Mouse (Mus musculus) forebrain, embryonic 16.5 days (tissue): ENCODE data around the gene Adam12. TPM values are rescaled to one million over a fixed set of nuclear protein-coding genes. Genes with fewer than 3 reads are reported as not detected.

Experiments
- ATAC-seq: fragments of 200-750 bp; cut with Nextera tagmentation; 2 replicates; pipeline ENCODE4 v1.8.0; 2017; ENCODE audit warnings: mild to moderate bottlenecking, moderate library complexity
- H3K27ac ChIP-seq: fragments of 300-500 bp; sonication (generic); 2 replicates; pipeline ENCODE4 v1.5.1; 2014; ENCODE audit warnings: low read length, control low read depth
- H3K27me3 ChIP-seq: fragments of 300-500 bp; sonication (generic); replicated peaks from 2 replicates; pipeline ENCODE4 v1.6.1; 2014; ENCODE audit warnings: low read length; ENCODE audit not compliant: control insufficient read depth, insufficient read depth
- H3K36me3 ChIP-seq: fragments of 300-500 bp; sonication (generic); 2 replicates; pipeline ENCODE4 v1.6.1; 2014; ENCODE audit not compliant: control insufficient read depth, insufficient read depth
- H3K4me1 ChIP-seq: fragments of 300-500 bp; sonication (generic); replicated peaks from 2 replicates; pipeline ENCODE4 v1.6.1; 2014; ENCODE audit warnings: low read length; ENCODE audit not compliant: control insufficient read depth, insufficient read depth
- H3K4me2 ChIP-seq: fragments of 300-500 bp; sonication (generic); 2 replicates; pipeline ENCODE4 v1.6.1; 2014; ENCODE audit warnings: mild to moderate bottlenecking, low read length, control low read depth
- H3K4me3 ChIP-seq: fragments of 300-500 bp; sonication (generic); replicated peaks from 2 replicates; pipeline ENCODE4 v1.5.1; 2014; ENCODE audit warnings: mild to moderate bottlenecking, low read length, control low read depth
- H3K9ac ChIP-seq: fragments of 300-500 bp; sonication (generic); replicated peaks from 2 replicates; pipeline ENCODE4 v1.6.1; 2014; ENCODE audit warnings: low read depth, low read length, control low read depth
- H3K9me3 ChIP-seq: fragments of 300-500 bp; sonication (generic); 2 replicates; pipeline ENCODE4 v1.6.1; 2016; ENCODE audit warnings: low read length; ENCODE audit not compliant: control insufficient read depth
- WGBS: fragments of 180-500 bp; shearing (Covaris S2); extraction: QIAGEN DNeasy Blood & Tissue Kit; methylation state at CpG from one replicate; pipeline ENCODE4 v1.1.7; 2014; 5-methylcytosine and 5-hydroxymethylcytosine counted together
- polyA plus RNA-seq: library from polyadenylated mRNA; unstranded; fragments of >200 nt; fragmentation: Nextera tagmentation; extraction: Ambion mirVana; gene quantifications from 2 replicates; pipeline ENCODE4 v1.2.1, GENCODE M21; 2015

Adam12 gene
- polyA plus RNA-seq, 1 experiment from 2014 or later, result 2.2 TPM

DNA sequence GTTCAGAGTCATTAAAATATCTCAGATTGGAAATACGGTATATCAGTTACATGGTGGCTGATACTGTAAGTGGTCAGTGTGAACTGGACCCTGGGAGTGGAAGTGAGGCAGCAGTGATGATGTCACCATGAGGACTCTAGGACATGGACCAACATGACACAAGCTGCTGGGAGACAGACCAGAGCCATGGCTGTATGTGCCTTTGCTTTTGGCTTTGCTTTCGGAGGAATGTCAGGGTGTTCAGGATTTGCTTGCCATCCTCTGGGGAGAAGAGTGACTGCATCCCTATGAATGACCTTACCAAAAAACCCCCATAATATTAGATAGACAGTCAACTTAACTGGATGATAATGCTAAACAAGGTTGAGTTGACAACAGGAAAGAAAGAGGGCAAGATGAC is 85.1 kb downstream of the Adam12 start:
- Histone ChIP-seq H3K4me1 (no peaks in the 10 kb centered on the region), H3K4me3 (no peak overlapping the region), H3K9me3 (no peaks in the 10 kb centered on the region), H3K27me3 (no peaks in the 10 kb centered on the region), H3K4me2 (no peak overlapping the region), H3K27ac (no peak overlapping the region), H3K9ac (no peak overlapping the region), H3K36me3 (no peaks in the 10 kb centered on the region)
- WGBS, result 99% methylated on average over 2 of the region's 2 CpGs
- no peak for ATAC-seq

DNA sequence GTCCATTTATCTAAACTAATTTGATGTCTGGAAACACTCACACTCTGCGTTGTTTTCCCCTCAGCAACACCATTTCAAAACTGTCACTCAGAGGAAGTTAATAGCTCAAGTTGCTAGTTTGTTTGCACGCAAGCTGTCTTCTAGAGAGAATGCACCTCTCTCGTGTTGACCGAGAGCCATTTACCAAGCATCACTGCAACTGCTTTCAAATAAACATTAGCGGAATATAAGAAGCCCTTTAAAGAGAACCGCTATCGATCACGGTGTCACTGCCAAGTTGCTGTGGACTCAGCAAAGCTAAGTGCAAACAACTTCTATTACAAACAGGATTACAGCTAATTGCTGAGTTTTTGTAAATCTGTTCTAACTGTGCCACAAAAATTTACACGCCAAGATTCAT is 87.8 kb downstream of the Adam12 start:
- H3K9me3 ChIP-seq, result no peaks in the 10 kb centered on the region
- no peak for ATAC-seq
- H3K9ac ChIP-seq, result no peak overlapping the region
- no peak overlapping the region for H3K4me2 ChIP-seq
- 44% methylated on average over 9 of the region's 9 CpGs for WGBS
- H3K36me3 ChIP-seq, result no peaks in the 10 kb centered on the region
- no peak overlapping the region for H3K4me3 ChIP-seq
- no peak overlapping the region for H3K27ac ChIP-seq
- no peaks in the 10 kb centered on the region for H3K4me1 ChIP-seq
- no peaks in the 10 kb centered on the region for H3K27me3 ChIP-seq

DNA sequence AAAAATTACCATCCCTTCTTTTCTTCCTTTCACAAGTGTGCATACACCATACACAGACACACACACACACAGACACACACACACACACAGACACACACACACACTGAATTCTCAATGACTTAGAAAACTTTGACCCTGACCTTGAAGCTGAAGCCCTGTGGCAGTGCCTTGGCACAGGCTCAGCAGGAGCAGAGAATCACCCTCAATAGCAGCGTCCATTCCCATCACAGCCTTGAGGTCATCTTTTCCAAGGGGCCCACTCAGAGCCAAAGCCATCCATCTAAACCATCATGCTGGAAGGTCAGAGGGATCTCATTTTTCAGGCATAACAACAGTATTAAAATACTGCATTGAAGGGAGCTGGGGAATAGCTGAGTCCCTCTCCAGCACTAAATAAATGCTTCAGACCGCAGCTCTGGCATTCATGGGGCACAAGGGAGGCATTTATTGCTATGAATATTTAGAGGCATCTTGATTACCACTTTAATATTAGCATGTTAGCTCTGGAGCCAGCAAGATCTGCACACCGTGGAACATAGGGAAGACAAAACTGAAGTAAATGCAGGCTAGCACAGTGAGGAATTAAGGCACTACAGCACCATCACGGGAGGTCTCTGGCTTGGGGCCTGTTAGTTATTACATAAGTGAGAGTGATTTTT is 92.5 kb downstream of the Adam12 start:
- H3K36me3 ChIP-seq, result no peaks in the 10 kb centered on the region
- no peaks in the 10 kb centered on the region for H3K9me3 ChIP-seq
- no peak overlapping the region for H3K27ac ChIP-seq
- H3K4me2 ChIP-seq, result no peak overlapping the region
- ATAC-seq, result no peak
- WGBS, result 80% methylated on average over 4 of the region's 4 CpGs
- no peaks in the 10 kb centered on the region for H3K4me1 ChIP-seq
- no peaks in the 10 kb centered on the region for H3K27me3 ChIP-seq
- H3K4me3 ChIP-seq, result no peak overlapping the region
- H3K9ac ChIP-seq, result no peak overlapping the region

DNA sequence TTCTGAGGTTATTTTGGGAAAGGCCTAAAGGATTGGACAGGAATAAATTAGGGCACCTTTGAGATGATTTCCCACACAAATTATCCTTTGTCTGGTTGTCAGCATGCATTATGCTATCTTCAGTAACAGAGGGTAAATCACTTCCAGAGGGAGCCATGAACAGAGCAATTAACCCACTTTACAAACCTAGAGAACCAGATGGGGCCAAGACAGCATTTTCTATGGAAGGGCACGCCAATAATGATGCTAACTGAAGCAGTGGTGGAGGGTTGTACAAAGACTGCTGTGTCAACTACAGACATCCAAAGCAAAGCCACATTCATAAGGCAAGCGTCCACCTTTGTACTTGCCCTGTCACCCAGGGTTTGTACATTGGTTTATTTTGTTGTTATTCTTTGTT is 99.6 kb downstream of the Adam12 start:
- H3K4me3 ChIP-seq, result no peak overlapping the region
- H3K9ac ChIP-seq, result no peak overlapping the region
- H3K36me3 ChIP-seq, result no peaks in the 10 kb centered on the region
- H3K27me3 ChIP-seq, result no peaks in the 10 kb centered on the region
- no peak overlapping the region for H3K4me2 ChIP-seq
- peaks cover 7% of the 10 kb centered on the region; the same call in 1 of the 2 replicates for H3K4me1 ChIP-seq
- no peaks in the 10 kb centered on the region for H3K9me3 ChIP-seq
- no peak overlapping the region for H3K27ac ChIP-seq
- WGBS, result 11% methylated on average over 2 of the region's 2 CpGs
- no peak for ATAC-seq

DNA sequence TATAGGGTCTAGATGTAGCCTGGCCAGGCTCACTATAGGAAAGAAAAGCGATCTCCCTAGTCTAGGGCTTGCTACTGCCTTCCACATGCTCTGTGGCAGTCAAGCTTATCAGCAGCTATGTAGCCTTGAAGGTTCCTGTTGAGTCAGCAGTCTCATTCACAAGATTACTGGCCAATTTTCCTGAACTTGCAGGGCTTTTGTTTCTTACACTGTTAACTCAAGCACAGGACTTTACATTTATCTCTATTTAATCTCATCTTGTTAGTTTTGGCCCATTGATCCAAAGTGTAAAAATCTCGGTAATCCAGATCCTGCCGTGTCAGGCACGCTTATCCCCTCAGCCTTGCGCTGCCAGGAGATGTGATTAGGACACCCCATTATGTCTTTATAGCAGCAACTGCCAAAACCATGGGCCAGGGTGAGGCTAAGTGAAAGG is 103.8 kb downstream of the Adam12 start:
- ATAC-seq, result no peak
- H3K36me3 ChIP-seq, result no peaks in the 10 kb centered on the region
- no peaks in the 10 kb centered on the region for H3K9me3 ChIP-seq
- H3K4me1 ChIP-seq, result peaks cover 7% of the 10 kb centered on the region; the same call in 1 of the 2 replicates
- H3K9ac ChIP-seq, result no peak overlapping the region
- no peaks in the 10 kb centered on the region for H3K27me3 ChIP-seq
- no peak overlapping the region for H3K4me3 ChIP-seq
- WGBS, result 67% methylated on average over 5 of the region's 5 CpGs
- no peak overlapping the region for H3K27ac ChIP-seq
- no peak overlapping the region for H3K4me2 ChIP-seq

DNA sequence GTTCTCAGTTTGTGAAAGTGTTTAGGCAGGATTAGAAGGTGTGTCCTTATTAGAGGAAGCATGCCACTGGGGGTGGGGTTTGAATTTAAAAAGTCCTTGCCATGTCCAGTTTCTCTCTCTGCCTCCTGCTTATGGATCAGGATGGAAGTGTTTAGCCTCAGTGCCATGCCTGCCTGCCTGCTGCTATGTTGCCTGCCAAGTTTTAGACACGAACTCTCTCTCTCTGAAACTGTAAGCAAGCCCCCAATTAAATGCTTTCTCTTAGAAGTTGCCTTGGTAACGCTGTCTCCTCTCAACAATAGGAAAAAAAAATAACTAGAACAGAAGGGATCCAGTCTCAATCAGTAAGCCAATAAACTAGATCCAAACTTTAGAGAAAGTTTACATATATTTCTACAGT is 110.5 kb downstream of the Adam12 start:
- no peaks in the 10 kb centered on the region for H3K9me3 ChIP-seq
- no peak overlapping the region for H3K4me3 ChIP-seq
- WGBS, result 3% methylated on average over 2 of the region's 2 CpGs
- H3K9ac ChIP-seq, result no peak overlapping the region
- no peaks in the 10 kb centered on the region for H3K4me1 ChIP-seq
- no peaks in the 10 kb centered on the region for H3K36me3 ChIP-seq
- H3K27me3 ChIP-seq, result no peaks in the 10 kb centered on the region
- no peak overlapping the region for H3K4me2 ChIP-seq
- no peak overlapping the region for H3K27ac ChIP-seq
- peak; percentile 84 for ATAC-seq

DNA sequence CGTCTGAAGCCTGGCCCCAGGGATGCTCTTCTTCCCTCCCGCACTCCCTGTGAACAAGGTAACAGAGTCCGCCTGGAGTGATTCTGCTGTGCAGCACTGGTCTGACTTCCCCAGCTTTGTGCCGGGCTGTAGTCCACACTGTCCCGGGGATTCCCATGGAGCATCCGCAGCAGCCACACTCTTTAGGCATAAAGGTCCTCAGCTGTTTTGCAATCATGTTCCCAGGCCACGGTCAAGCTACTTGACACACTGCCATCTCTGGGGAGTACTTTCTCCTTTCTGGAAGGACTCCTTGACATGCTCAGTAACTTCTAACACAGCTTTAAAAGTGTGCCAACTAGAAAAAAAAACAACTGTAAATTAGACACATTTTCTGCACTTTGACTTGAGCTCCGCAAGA is 116.5 kb downstream of the Adam12 start:
- 92% methylated on average over 8 of the region's 8 CpGs for WGBS

DNA sequence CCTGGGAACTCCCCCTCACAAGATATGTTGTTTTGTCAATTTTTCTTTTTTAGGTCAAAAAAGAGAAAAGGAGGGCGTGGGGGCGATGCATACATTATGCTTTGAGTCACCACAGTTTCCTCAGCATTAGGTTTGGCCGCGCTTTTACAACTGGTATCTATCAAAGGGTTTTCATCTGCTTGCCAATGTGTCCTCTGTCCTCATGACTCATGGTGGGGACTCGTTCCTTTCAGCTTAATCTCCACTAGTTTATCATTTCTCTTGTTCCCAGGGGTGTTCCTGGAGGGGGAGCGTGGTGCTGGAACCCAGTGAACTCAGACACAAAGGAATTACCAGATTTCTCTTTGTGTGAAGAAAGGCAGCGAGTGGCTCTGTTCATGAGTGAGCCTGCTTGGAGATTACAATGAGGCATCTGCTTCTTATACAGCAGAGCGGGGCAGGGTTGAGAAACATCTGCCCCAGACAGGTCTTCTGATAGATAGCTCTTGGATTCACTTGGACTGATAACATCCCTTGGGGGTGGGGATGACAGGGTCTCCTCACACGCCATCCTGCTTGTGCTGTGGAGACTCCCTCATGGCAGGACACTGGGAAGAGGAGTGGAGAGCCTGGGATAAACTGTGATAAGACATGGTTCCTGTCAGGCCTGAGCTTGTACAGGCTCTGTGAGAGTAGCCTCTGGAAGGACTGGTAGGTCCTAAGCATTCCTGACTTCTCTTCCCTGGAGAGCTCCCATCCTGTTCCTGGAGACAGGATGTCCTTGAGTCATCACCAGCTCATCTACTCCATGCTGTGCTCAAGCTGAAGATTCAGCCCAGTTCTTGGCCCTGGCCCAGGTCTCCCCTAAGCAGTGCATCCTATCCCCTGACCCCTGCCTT is 117.4 kb downstream of the Adam12 start:
- H3K4me3 ChIP-seq, result no peak overlapping the region
- whole genome bisulfite sequencing, result 81% methylated on average over 9 of the region's 9 CpGs
- ATAC-seq, result no peak
- H3K27ac ChIP-seq, result no peak overlapping the region
- no peak overlapping the region for H3K9ac ChIP-seq
- no peaks in the 10 kb centered on the region for H3K9me3 ChIP-seq
- no peak overlapping the region for H3K4me2 ChIP-seq
- H3K36me3 ChIP-seq, result no peaks in the 10 kb centered on the region
- H3K27me3 ChIP-seq, result no peaks in the 10 kb centered on the region
- no peaks in the 10 kb centered on the region for H3K4me1 ChIP-seq

More for the DNA sequence above, 116.5 kb downstream of the Adam12 start:
- Histone ChIP-seq H3K4me3 (no peak overlapping the region), H3K9me3 (no peaks in the 10 kb centered on the region), H3K4me1 (no peaks in the 10 kb centered on the region), H3K27me3 (no peaks in the 10 kb centered on the region), H3K4me2 (no peak overlapping the region), H3K36me3 (no peaks in the 10 kb centered on the region), H3K27ac (no peak overlapping the region), H3K9ac (no peak overlapping the region)
- ATAC-seq, result no peak

DNA sequence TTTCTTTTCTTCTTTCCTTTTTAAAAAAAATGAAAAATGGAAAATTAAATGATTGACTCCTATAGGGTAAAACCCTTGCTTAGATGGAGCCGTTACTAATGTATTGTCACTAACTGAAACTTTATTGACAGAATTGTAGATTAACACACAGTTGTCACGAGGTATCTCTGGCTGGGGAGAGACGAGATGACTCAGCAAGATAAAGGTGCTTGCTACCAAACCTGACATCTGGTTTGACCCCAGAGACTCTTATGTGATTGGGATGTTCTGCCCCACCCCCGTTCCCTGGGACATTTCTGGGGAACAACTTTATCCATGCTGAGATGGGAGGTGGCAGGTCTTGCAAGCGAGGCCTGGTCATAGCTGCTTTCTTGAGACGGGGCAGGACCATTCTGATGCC is 118.1 kb downstream of the Adam12 start:
- no peaks in the 10 kb centered on the region for H3K9me3 ChIP-seq
- no peaks in the 10 kb centered on the region for H3K27me3 ChIP-seq
- H3K9ac ChIP-seq, result no peak overlapping the region
- ATAC-seq, result no peak
- no peak overlapping the region for H3K4me3 ChIP-seq
- WGBS, result 87% methylated on average over 6 of the region's 6 CpGs
- no peaks in the 10 kb centered on the region for H3K4me1 ChIP-seq
- no peak overlapping the region for H3K4me2 ChIP-seq
- H3K27ac ChIP-seq, result no peak overlapping the region
- no peaks in the 10 kb centered on the region for H3K36me3 ChIP-seq
